Mouse (Mus musculus) spleen, postnatal 4 days (tissue): ENCODE results near the gene Apela.
"Not testable (repeated sequence)": the region's sequence is repeated elsewhere in the genome, so short reads cannot be mapped to it uniquely, and the experiment has no call there.

ENCODE experiments used
- DNase-seq, 2 experiments: peaks; one replicate each; pipeline ENCODE4 v3.0.0; 2022; ENCODE audit warnings: low spot score in 2 of 2

The Apela gene

DNA sequence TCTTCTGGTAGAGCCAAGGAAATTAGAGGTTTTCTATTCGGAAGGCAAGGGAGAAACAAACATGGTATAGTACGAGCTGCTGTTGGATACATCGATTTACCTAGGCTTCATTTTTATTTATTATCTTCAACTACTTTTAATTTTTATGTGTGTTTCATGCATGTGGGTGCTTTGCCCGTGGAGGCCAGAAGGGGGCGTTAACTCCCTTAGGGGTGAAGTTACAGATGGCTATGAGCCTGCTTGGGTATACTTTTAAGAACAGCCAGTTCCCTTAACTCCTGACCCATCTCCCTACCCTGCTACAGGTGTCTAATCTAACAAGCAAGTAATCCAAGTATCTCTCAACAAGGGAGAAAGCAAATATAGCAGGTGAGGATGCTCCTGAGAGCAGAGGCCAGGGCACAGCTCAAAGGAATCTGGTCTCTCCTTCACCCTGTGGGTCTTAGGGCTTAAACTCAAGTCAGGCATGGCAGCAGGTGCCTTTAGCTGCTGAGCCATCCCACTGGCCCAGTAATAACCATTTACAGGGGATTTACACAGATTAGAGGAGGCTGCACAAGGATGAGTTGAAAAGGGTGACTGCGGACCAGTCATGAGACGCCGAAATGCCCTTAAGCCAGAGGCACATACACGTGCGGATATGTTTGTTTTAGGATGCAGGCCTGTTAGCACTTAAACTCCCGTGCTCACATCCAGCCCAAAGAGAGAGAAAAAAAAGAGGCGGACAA, 8.0 kb downstream of the Apela start:
- no peak for DNase-seq

DNA sequence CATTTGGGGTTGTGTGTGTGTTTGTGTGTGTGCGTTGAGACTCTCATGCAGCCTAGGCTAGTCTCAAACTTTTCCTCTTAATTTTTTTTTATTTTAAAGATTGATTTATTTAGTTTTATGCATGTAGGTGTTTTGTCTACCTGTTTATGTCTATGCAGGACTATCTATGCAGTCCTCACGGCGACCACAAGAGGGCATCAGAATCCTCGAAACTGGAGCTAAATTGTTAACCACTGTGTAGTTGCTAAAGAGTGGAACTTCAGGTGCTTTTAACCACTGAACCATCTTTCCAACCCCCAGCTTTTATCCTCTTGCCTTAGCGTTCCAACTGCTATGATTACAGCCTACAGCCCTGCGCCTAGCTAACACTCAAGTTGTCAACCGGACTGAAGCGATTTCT, 14.7 kb downstream of the Apela start:
- DNase-seq, result peak; percentile 17 to 68

DNA sequence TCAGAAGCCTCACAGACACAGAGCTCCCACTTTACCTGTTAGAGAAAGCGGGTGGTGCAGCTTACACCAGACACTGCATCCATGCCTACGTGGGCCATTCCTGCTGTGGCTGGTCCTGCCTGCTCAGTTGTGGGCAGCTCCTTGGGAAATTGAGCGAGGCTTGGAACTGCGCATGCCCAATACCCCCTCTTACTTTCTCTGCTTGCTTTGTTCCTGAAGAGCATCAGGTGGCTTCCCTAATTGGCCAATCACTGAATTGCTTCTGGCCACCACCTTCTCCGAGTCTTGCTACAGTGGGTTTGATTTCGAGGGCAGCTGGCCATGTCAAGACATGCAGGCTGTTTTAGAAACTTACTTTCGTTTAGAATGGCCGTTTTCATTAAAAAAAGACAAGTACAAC, 18.7 kb downstream of the Apela start, which contains the start of the genes Trim61 and Trim60:
TSS of gene Trim61 (minus strand) at position 101 of the 400 bp plus-strand sequence.
TSS of gene Trim60 (minus strand) at position 162 of the 400 bp plus-strand sequence.
- no peak for DNase-seq

DNA sequence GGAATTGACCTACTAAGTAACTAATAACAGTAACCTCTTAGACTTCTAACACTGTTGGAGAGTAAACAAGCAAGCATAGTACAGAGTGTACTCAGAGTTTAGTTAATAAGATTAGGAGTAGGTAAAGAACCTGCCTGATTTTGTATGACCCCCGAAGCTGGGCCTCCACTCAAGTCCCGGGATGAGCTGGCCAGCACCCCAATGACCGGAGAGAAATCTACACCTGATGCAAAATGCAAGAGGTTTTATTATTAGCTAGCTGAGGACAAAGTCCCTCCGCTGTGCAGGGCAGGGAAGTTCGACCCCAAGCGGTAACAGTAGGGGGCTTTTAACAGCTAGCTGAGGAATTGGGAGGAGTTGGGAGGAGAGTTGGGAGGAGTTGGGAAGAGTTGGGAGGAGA, 29.5 kb downstream of the Apela start:
- not testable (repeated sequence) for DNase-seq

DNA sequence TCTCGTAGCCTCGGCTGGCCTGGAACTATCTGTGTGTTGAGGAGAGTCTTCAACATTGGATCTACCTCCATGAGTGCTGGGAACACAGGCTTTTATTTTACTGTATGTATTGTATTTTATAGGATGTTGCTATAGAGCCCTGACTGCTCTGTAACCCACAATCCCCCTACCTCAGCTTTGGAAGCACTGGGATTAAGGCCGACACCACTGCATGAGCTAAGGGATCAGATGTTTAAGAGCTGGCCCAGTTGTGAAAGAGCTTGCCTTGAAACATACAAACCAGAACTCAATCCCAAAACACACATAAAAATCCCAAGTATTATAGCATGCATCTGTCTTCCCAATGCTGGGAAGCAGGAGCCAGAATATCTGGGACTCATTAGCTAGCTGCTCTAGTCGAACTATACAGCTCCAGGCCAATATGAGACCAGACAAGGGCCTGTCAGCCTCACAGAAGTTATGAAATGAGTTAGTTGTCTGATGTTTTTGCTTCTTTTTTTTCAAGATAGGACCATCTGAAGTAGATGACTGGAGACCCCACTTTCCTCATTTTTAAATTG, 38.2 kb downstream of the Apela start:
- no peak for DNase-seq

DNA sequence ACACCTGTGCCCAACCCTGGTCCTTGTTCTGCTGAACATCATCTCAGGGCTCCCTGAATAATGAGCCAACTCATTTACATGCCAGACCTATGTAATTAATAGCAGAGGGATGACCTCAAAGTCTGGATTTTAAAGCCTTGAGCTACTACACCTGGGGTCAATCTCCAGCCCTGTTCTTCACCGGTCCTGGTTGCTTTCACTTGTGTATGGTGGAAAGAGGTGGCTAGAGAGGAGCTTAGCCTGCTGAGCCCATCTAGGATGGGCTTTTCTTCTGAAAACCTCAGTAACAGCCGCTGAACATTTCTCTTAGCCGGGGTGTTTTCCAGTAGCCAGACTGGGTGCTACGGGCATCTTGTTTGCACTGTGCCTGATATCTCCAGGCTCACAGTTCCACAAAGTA, 49.4 kb downstream of the Apela start, which contains the start of gene Trim75:
TSS of gene Trim75 (minus strand) at position 101 of the 400 bp plus-strand sequence.
- DNase-seq, result no peak

DNA sequence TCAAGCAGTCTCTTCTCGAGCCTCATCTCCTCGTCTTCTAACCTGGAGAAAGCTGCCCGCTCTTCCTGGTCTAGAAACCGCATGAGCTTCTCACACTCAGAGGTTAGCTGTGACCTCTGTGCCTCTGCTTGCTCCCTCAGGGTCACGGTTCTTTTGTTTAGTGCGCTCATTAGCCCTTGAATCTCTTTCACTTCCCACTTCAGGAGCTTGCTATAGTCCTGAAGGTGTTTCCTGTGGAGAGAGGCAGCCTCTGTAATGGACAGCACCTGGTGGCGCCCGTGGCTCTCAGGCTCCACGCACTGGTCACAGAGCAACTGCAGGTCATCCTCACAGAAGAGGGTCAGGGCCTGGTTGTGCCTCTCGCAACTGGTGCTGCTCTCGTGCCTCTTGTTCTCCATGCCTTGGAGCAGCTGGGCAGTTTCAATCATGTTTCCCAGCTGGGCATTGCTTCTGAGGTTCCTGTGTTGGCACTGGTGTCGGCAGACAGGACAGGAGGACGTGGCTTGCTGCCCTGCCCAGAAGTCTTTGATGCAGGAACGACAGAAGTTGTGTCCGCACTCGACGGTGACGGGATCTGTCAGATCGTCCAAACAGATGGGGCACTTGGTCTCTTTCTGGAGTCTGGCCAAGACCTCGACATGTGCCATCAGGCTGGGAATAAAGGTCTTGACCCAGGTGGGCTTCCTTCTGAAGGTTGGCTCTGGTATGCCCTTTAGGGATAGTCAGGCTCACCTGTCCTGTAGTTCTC, 53.8 kb downstream of the Apela start:
- no peak for DNase-seq
